Mouse (Mus musculus) myocyte (in vitro differentiated cells): ENCODE results near the gene Tmem132a. TPM values are rescaled to one million over a fixed set of nuclear protein-coding genes. Genes with fewer than 3 reads are reported as not detected.

Experiments used
- H3K27me3 ChIP-seq: one replicate; pipeline ENCODE4 v1.6.1; 2011; ENCODE audit not compliant: control insufficient read depth, insufficient read depth, insufficient read length
- H3K36me3 ChIP-seq: one replicate; pipeline ENCODE4 v1.6.1; 2011; ENCODE audit not compliant: control insufficient read depth, insufficient read depth
- H3K4me2 ChIP-seq: one replicate; pipeline ENCODE4 v1.6.1; 2011; ENCODE audit warnings: low read depth, control low read depth
- H3K4me3 ChIP-seq: one replicate; pipeline ENCODE4 v1.5.1; 2011; ENCODE audit warnings: mild to moderate bottlenecking, control low read depth, moderate library complexity
- H3K79me2 ChIP-seq: one replicate; pipeline ENCODE4 v1.6.1; 2011; ENCODE audit not compliant: control insufficient read depth, insufficient read depth
- H3ac ChIP-seq: one replicate; pipeline ENCODE4 v1.6.1; 2011; ENCODE audit not compliant: control insufficient read depth, insufficient read length
- CEBPB ChIP-seq: IDR thresholded peaks from 2 replicates; pipeline ENCODE4 v1.6.1; 2011; ENCODE audit warnings: mild to moderate bottlenecking, moderate library complexity; ENCODE audit not compliant: poor library complexity, insufficient read depth, severe bottlenecking
- E2F4 ChIP-seq: IDR thresholded peaks from one replicate; pipeline ENCODE4 v1.6.1; 2011; ENCODE audit warnings: mild to moderate bottlenecking, control low read depth, moderate library complexity; ENCODE audit not compliant: insufficient read depth
- MAX ChIP-seq: IDR thresholded peaks from one replicate; pipeline ENCODE4 v1.6.1; 2011; ENCODE audit warnings: low read depth, mild to moderate bottlenecking, control low read depth
- MYOD1 ChIP-seq, 3 experiments: IDR thresholded peaks; one replicate each; pipeline ENCODE4 v1.6.1; 2011; ENCODE audit warnings: control low read depth in 2 of 3, low read depth in 2 of 3, mild to moderate bottlenecking in 2 of 3, moderate library complexity in 1 of 3; ENCODE audit not compliant: insufficient read length in 2 of 3, control insufficient read depth in 1 of 3
- MYOG ChIP-seq, 3 experiments: IDR thresholded peaks; one replicate each; pipeline ENCODE4 v1.6.1; 2011; ENCODE audit warnings: control low read depth in 2 of 3, low read depth in 2 of 3, mild to moderate bottlenecking in 2 of 3; ENCODE audit not compliant: insufficient read length in 2 of 3, control insufficient read depth in 1 of 3, insufficient read depth in 1 of 3
- POLR2A ChIP-seq: IDR thresholded peaks from one replicate; pipeline ENCODE4 v1.6.1; 2011; ENCODE audit warnings: low read depth, mild to moderate bottlenecking, control low read depth, moderate library complexity; ENCODE audit not compliant: insufficient read length
- POLR2AphosphoS2 ChIP-seq: IDR thresholded peaks from one replicate; pipeline ENCODE4 v1.6.1; 2011; ENCODE audit warnings: low read depth, control low read depth; ENCODE audit not compliant: insufficient read length
- REST ChIP-seq: IDR thresholded peaks from one replicate; pipeline ENCODE4 v1.6.1; 2011; ENCODE audit warnings: mild to moderate bottlenecking, control low read depth, moderate library complexity; ENCODE audit not compliant: insufficient read depth, insufficient read length
- SRF ChIP-seq: IDR thresholded peaks from one replicate; pipeline ENCODE4 v1.6.1; 2011; ENCODE audit warnings: low read depth; ENCODE audit not compliant: control insufficient read depth, insufficient read length
- TCF12 ChIP-seq: IDR thresholded peaks from one replicate; pipeline ENCODE4 v1.6.1; 2011; ENCODE audit warnings: mild to moderate bottlenecking, control low read depth; ENCODE audit not compliant: poor library complexity, insufficient read depth, severe bottlenecking
- TCF3 ChIP-seq: IDR thresholded peaks from one replicate; pipeline ENCODE4 v1.6.1; 2011; ENCODE audit warnings: low read depth, control low read depth; ENCODE audit not compliant: insufficient read length
- USF1 ChIP-seq: IDR thresholded peaks from one replicate; pipeline ENCODE4 v1.6.1; 2011; ENCODE audit warnings: low read depth, mild to moderate bottlenecking, control low read depth, moderate library complexity
- polyA plus RNA-seq: library from polyadenylated mRNA; unstranded; fragments of >200 nt; fragmentation: generic; extraction: Trizol; gene quantifications from one replicate; pipeline ENCODE4 v1.2.1, GENCODE M21; 2012; ENCODE audit warnings: missing spikeins

The Tmem132a gene
- polyA plus RNA-seq, 1 experiment: 118 TPM

DNA sequence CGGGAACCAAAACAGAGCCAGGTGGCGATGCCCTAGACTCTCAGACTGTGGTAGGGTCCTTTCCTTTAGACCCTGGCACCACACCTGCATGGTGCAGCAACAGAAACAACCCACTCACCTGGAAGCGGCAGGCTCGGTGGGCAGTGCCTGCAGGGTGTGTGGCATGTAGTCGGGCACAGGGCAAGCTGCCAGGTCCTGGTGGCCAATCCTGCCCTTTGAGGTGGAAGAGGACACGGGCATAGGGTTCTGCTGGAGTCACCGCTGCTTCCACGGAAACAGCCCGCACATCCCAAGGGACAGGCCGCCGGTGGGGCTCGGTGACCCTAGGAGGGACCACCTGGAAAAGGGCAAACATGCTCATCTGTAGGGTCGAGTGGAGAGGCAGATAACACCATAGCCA lies 3.4 kb downstream of the Tmem132a start:
- H3K79me2 ChIP-seq: peaks cover 23% of the 10 kb centered on the region
- H3K27me3 ChIP-seq: no peaks in the 10 kb centered on the region
- H3K36me3 ChIP-seq: peaks cover 31% of the 10 kb centered on the region
- no peak for TF ChIP-seq MYOG (IDR thresholded peaks at IDR 0.05; ENCODE audit: control insufficient read depth in 1 of 3, insufficient read depth in 1 of 3, insufficient read length in 2 of 3, low read depth in 2 of 3)
- no peak for TF ChIP-seq POLR2A
- TF ChIP-seq POLR2AphosphoS2: no peak
- no peak for TF ChIP-seq REST
- no peak for TF ChIP-seq TCF3
- TF ChIP-seq USF1: no peak
- TF ChIP-seq SRF: no peak
- TF ChIP-seq E2F4: no peak
- no peak overlapping the region for H3K4me2 ChIP-seq
- H3K4me3 ChIP-seq: no peak overlapping the region
- H3ac ChIP-seq: no peak overlapping the region

DNA sequence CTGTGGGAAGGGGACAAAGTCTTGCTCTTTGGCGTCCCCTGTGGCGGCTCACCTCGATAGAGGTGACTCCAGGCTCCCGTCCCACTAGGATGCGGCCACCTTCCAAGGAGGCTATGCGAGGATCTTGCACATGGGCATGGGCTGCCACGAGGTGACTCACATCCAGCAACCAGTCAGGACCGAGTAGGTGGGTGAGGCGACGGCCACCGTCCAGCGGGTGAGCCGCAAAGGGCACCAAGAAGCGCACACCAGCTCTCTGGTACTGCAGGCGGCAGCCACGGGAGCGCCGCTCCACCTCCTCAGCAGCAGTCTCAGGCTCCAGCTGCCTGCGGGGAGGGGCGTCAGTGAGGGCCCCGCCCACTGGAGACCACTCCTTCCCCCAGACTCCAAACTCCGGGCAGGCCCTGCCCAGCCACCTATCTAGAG lies 9.7 kb downstream of the Tmem132a start:
- Histone ChIP-seq H3K4me2 (no peak overlapping the region), H3K36me3 (peaks cover 35% of the 10 kb centered on the region), H3K27me3 (no peaks in the 10 kb centered on the region), H3K4me3 (no peak overlapping the region), H3ac (no peak overlapping the region), H3K79me2 (no peaks in the 10 kb centered on the region)
- TF ChIP-seq E2F4 (no peak), MYOG (IDR thresholded peaks at IDR 0.05; ENCODE audit: control insufficient read depth in 1 of 3, insufficient read depth in 1 of 3, insufficient read length in 2 of 3, low read depth in 2 of 3) (no peak), POLR2A (no peak), REST (no peak), USF1 (no peak), POLR2AphosphoS2 (no peak), TCF3 (no peak), MAX (no peak)

- H3K36me3 ChIP-seq: peaks cover 12% of the 10 kb centered on the region
- no peak overlapping the region for H3ac ChIP-seq
- H3K27me3 ChIP-seq: no peaks in the 10 kb centered on the region
- H3K4me2 ChIP-seq: no peak overlapping the region
- H3K4me3 ChIP-seq: no peak overlapping the region
- TF ChIP-seq CEBPB: no peak
- TF ChIP-seq MYOD1 (IDR thresholded peaks at IDR 0.05; ENCODE audit: control insufficient read depth in 1 of 3, insufficient read length in 2 of 3, low read depth in 2 of 3): no peak
- TF ChIP-seq MYOG (IDR thresholded peaks at IDR 0.05; ENCODE audit: control insufficient read depth in 1 of 3, insufficient read depth in 1 of 3, insufficient read length in 2 of 3, low read depth in 2 of 3): no peak
- TF ChIP-seq POLR2A: no peak
- no peak for TF ChIP-seq SRF
- TF ChIP-seq TCF3: no peak
- TF ChIP-seq TCF12: no peak
- TF ChIP-seq REST: no peak
- H3K79me2 ChIP-seq: no peaks in the 10 kb centered on the region
Observed at GRCm38 (mm10) chr19:10856520-10856919, 13.2 kb downstream of the Tmem132a start.

DNA sequence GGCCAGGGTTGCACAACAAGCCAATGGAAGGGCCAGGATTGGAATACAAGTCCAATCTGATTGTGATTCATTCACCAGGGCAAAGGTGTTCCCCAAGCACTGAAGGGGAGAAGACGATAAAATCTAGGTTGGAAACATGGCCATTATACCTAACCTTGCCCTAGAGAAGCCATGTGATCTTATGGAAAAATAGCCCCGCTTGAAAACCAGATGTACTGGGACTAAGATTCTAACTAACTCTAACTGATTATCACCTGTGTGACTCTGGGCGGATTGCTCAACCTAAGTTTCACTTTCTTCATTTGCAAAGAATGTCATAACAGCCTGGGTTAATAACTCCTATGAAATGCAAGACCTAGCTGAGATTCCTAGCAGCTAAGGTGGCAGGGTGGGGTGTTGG lies 14.3 kb downstream of the Tmem132a start:
- Histone ChIP-seq H3K27me3 (no peaks in the 10 kb centered on the region), H3K79me2 (no peaks in the 10 kb centered on the region), H3K4me3 (no peak overlapping the region), H3ac (no peak overlapping the region), H3K4me2 (no peak overlapping the region), H3K36me3 (peaks cover 8% of the 10 kb centered on the region)
- TF ChIP-seq REST: no peak
- no peak for TF ChIP-seq TCF3
- TF ChIP-seq SRF: no peak
- TF ChIP-seq MYOG (IDR thresholded peaks at IDR 0.05; ENCODE audit: control insufficient read depth in 1 of 3, insufficient read depth in 1 of 3, insufficient read length in 2 of 3, low read depth in 2 of 3): no peak
- TF ChIP-seq CEBPB: no peak
- TF ChIP-seq MYOD1 (IDR thresholded peaks at IDR 0.05; ENCODE audit: control insufficient read depth in 1 of 3, insufficient read length in 2 of 3, low read depth in 2 of 3): no peak
- TF ChIP-seq E2F4: no peak
- TF ChIP-seq TCF12: no peak
- TF ChIP-seq USF1: no peak
- no peak for TF ChIP-seq POLR2A

DNA sequence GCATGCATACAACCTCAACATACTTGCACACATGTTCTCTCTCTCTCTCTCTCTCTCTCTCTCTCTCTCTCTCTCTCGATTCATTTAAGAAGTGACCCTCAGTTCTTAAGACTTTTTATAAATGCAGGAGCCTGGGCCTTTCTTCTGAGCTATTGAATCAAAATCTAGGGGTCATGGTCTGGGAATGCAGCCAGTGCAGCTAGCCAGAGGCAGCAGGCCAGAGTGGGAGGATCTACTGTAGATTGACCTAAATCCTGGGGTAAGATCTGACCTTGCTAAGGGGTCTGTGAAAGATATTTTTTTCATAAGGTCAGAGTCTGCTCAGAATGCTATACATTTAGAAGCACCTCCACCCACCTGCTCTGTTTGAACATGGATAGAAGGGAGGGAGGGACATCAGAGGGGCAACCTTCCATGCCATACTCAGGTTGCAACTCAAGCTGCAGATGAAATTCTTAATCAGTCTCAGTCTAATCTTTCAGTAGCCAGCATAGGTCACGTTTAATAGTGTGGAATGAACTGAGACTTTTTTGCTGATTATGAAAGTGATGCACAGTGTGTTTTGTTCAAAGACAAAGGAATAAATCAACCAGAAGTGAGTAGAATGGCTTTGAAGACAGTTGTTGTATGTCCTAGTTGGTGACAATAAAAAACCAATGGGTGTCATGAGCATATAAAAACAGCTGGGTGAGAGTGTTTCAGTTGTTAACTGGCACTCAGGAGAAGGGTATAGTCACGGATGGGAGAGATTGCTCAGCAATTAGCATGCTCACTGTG lies 22.2 kb downstream of the Tmem132a start:
- TF ChIP-seq MYOD1 (IDR thresholded peaks at IDR 0.05; ENCODE audit: control insufficient read depth in 1 of 3, insufficient read length in 2 of 3, low read depth in 2 of 3): no peak
- TF ChIP-seq CEBPB: no peak
- no peak for TF ChIP-seq TCF3
- TF ChIP-seq E2F4: no peak
- no peak for TF ChIP-seq MAX
- TF ChIP-seq REST: no peak
- Histone ChIP-seq H3K27me3 (no peaks in the 10 kb centered on the region), H3ac (no peak overlapping the region), H3K36me3 (no peaks in the 10 kb centered on the region), H3K4me3 (no peak overlapping the region), H3K4me2 (no peak overlapping the region), H3K79me2 (no peaks in the 10 kb centered on the region)
